Mouse (Mus musculus): ENCODE data around the gene Tanc2. TPM values are rescaled to one million over a fixed set of nuclear protein-coding genes. Genes with fewer than 3 reads are reported as not detected.
A peak's percentile ranks its signal among the peaks of the same experiment; 100 is the strongest.

Gene Tanc2
- 3.4 and 4.4 TPM in 2 replicates for polyA plus RNA-seq (2016; fragmentation: Nextera tagmentation; extraction: Ambion mirVana)

GRCm38 (mm10) chr11:105589877-105590641 is at the start of gene Tanc2:
Tanc2 (plus strand) TSS chr11:105589986.
- no peaks in the 10 kb centered on the region for H3K36me3 ChIP-seq
- ATAC-seq, result peak; percentile 30; the same call in 1 of the 2 replicates
- H3K9me3 ChIP-seq (replicated peaks), result no peaks in the 10 kb centered on the region
- H3K9ac ChIP-seq, result peak within 1 kb of the TSS; percentile 94
- peak within 1 kb of the TSS; percentile 100 for H3K4me2 ChIP-seq
- H3K4me1 ChIP-seq, result peaks cover 31% of the 10 kb centered on the region
- peak within 1 kb of the TSS; percentile 81 for H3K27ac ChIP-seq
- under 1% methylated on average over 86 of the region's 87 CpGs for WGBS (ENCODE audit: insufficient replicate concordance)
- peak within 1 kb of the TSS; percentile 87 for H3K4me3 ChIP-seq
- no peaks in the 10 kb centered on the region for H3K27me3 ChIP-seq (replicated peaks)

DNA sequence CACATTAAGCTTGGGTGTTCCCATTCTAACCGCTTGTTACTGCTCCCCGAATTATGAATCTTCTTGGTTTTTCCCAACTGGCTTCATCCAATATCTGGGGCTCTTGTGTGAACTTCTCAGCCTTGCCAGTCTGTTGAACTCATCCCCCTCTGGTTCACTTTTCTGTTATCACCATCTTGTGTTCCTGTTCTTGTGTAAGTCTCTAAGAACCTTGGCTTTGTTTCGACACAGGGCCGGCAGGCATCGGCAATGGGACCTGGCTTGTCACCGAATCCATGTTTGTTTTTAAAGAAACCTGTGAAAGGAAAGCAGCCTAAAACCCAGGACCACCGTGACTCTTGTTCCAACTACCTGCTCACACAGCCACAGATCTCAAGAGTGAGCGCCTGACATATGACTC is 49.0 kb upstream of the Tanc2 start:
- 71% methylated on average over 8 of the region's 8 CpGs for WGBS (ENCODE audit: insufficient replicate concordance)
- no peaks in the 10 kb centered on the region for H3K4me1 ChIP-seq
- no peak overlapping the region for H3K4me3 ChIP-seq
- no peaks in the 10 kb centered on the region for H3K9me3 ChIP-seq (replicated peaks)
- no peak for ATAC-seq
- H3K36me3 ChIP-seq, result no peaks in the 10 kb centered on the region
- H3K9ac ChIP-seq, result no peak overlapping the region
- H3K4me2 ChIP-seq, result no peak overlapping the region
- no peak overlapping the region for H3K27ac ChIP-seq
- peaks cover 4% of the 10 kb centered on the region; the same call in 1 of the 2 replicates for H3K27me3 ChIP-seq (replicated peaks)

- H3K36me3 ChIP-seq, result no peaks in the 10 kb centered on the region
- peaks cover 4% of the 10 kb centered on the region; the same call in 1 of the 2 replicates for H3K27me3 ChIP-seq (replicated peaks)
- WGBS (ENCODE audit: insufficient replicate concordance), result 71% methylated on average over 4 of the region's 4 CpGs
- no peak overlapping the region for H3K27ac ChIP-seq
- ATAC-seq, result no peak
- H3K9ac ChIP-seq, result no peak overlapping the region
- no peaks in the 10 kb centered on the region for H3K4me1 ChIP-seq
- no peaks in the 10 kb centered on the region for H3K9me3 ChIP-seq (replicated peaks)
- no peak overlapping the region for H3K4me2 ChIP-seq
- H3K4me3 ChIP-seq, result no peak overlapping the region
Observed at GRCm38 (mm10) chr11:105541366-105541765, 48.4 kb upstream of the Tanc2 start.

DNA sequence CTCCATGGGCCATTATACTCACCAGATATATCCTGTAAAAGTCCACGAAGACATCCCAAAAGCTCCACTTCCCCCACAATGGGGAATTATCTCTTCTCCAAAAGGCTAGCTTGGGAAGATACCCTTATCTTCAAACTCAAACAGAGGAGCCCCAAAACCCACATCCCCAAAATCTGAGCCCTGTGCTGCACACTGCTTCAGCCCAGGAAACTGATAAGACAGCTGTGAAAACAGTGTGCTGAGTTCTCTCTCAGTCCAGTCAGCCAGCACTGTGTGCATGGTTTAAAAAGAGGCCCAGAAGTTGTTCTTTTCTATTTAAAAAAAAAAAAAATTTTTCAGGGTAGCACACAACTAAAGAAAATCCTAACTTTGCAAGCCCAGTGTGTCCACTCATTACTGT is 47.7 kb upstream of the Tanc2 start:
- H3K4me3 ChIP-seq, result no peak overlapping the region
- H3K4me2 ChIP-seq, result no peak overlapping the region
- whole genome bisulfite sequencing (ENCODE audit: insufficient replicate concordance), result 7% methylated on average over 1 of the region's 1 CpGs
- ATAC-seq, result no peak
- H3K27me3 ChIP-seq (replicated peaks), result peaks cover 4% of the 10 kb centered on the region; the same call in 1 of the 2 replicates
- H3K9ac ChIP-seq, result no peak overlapping the region
- H3K27ac ChIP-seq, result no peak overlapping the region
- no peaks in the 10 kb centered on the region for H3K36me3 ChIP-seq
- no peaks in the 10 kb centered on the region for H3K4me1 ChIP-seq
- no peaks in the 10 kb centered on the region for H3K9me3 ChIP-seq (replicated peaks)

- no peaks in the 10 kb centered on the region for H3K36me3 ChIP-seq
- 46% methylated on average over 8 of the region's 8 CpGs for WGBS (ENCODE audit: insufficient replicate concordance)
- H3K27ac ChIP-seq, result no peak overlapping the region
- H3K4me2 ChIP-seq, result no peak overlapping the region
- peaks cover 12% of the 10 kb centered on the region; the same call in 1 of the 2 replicates for H3K27me3 ChIP-seq (replicated peaks)
- no peak overlapping the region for H3K4me3 ChIP-seq
- no peak for ATAC-seq
- 0 out of 2 replicates have a peak, but pooled peaks cover 3% of the 10 kb centered on the region for H3K4me1 ChIP-seq
- no peaks in the 10 kb centered on the region for H3K9me3 ChIP-seq (replicated peaks)
- no peak overlapping the region for H3K9ac ChIP-seq
Observed at GRCm38 (mm10) chr11:105545801-105546200, 44.0 kb upstream of the Tanc2 start.

DNA sequence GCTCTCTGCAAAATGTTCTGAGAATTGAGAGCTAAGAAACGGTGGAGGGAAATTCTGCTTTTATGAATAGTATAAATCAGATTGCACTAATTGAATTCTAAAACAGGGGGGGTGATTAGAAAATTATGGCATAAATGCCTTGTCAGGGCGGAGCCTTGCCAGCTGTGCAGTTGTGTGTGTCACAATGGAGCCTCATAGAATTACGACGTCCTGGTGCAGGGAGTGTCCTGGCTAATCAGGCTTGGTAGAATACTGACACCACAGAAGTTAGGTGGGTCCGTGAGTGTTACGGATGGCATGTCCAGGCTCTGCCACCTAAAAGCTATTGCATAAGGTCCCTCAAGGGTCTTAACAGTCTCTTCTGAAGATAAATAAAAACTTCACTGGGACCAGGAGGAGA is 43.4 kb upstream of the Tanc2 start:
- Histone ChIP-seq H3K4me3 (no peak overlapping the region), H3K9ac (no peak overlapping the region), H3K27ac (no peak overlapping the region), H3K9me3 (replicated peaks) (no peaks in the 10 kb centered on the region), H3K4me2 (no peak overlapping the region), H3K4me1 (0 out of 2 replicates have a peak, but pooled peaks cover 3% of the 10 kb centered on the region), H3K27me3 (replicated peaks) (peaks cover 12% of the 10 kb centered on the region; the same call in 1 of the 2 replicates), H3K36me3 (no peaks in the 10 kb centered on the region)
- no peak for ATAC-seq
- 54% methylated on average over 6 of the region's 6 CpGs for WGBS (ENCODE audit: insufficient replicate concordance)

GRCm38 (mm10) chr11:105548383-105548782 is 41.4 kb upstream of the Tanc2 start:
- Histone ChIP-seq H3K27me3 (replicated peaks) (peaks cover 16% of the 10 kb centered on the region; the same call in 1 of the 2 replicates), H3K27ac (no peak overlapping the region), H3K9ac (no peak overlapping the region), H3K4me2 (no peak overlapping the region), H3K36me3 (no peaks in the 10 kb centered on the region), H3K4me1 (0 out of 2 replicates have a peak, but pooled peaks cover 3% of the 10 kb centered on the region), H3K9me3 (replicated peaks) (no peaks in the 10 kb centered on the region), H3K4me3 (no peak overlapping the region)
- 65% methylated on average over 6 of the region's 6 CpGs for WGBS (ENCODE audit: insufficient replicate concordance)
- no peak for ATAC-seq

DNA sequence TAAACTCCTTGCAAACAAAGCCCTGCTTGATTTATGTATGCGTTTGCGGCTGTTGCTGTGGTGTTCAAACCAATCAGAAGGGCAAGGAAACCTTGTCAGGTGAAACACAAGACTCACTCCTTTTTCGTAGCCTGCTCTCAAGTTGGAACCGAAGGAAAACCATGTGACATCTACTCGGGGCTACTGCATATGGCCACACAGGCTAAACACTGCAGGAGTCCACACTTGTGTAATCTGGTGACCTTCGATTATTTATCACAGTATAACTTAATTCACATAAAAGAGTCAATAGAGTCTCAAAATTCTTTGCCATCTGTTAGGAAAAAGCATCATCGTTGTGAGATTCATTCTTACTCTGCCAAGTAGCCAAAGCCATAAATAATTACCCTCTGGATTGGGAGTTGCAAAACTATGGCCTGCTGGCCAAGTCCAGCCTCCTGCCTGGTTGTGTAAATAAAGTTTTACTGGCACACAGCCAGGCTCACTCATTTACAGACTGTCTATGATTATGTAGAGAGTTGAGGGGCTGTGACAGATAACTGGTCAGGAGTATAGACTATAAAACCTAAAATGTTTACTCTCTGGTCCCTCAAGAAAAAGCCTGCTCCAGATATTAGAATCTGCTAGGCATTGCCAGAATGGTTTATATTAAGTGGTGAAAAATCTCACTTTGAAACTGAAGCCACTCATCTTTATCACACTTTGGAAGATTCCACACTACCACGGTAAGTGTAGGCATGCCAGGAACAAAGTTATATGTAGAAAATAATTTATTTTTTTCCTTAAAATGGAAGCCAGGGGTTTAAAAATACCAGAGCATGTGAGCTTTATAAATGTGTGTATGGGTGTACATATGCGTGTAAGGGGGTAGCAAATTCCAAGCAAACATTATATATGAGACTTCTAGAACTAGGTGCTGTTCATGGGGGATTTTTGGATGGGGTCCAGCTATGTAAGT is 40.3 kb upstream of the Tanc2 start:
- Histone ChIP-seq H3K27me3 (replicated peaks) (peaks cover 14% of the 10 kb centered on the region; the same call in 1 of the 2 replicates), H3K4me2 (no peak overlapping the region), H3K36me3 (no peaks in the 10 kb centered on the region), H3K4me3 (no peak overlapping the region), H3K9me3 (replicated peaks) (no peaks in the 10 kb centered on the region), H3K4me1 (0 out of 2 replicates have a peak, but pooled peaks cover 3% of the 10 kb centered on the region), H3K27ac (no peak overlapping the region), H3K9ac (no peak overlapping the region)
- WGBS (ENCODE audit: insufficient replicate concordance), result 65% methylated on average over 9 of the region's 9 CpGs
- ATAC-seq, result no peak

DNA sequence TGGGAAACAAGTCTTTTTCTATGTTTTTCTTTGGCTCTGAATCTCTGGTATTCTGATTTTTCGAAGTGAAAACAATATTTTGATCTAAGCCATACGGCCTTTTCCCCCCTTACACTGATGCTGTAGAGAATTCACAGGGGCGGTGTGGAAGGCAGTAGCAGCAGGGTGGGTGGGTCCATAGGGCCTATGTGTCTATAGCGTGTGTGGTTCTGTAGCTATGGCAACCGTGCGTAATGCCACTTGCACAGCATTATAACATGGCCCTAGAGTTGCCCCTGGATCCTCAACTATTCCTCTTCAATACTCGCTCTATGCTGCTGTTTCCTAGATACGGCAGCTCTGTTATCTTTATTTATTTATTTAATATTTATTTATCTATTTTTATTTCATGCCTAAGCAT is 32.5 kb upstream of the Tanc2 start:
- no peak overlapping the region for H3K4me3 ChIP-seq
- peaks cover 13% of the 10 kb centered on the region; the same call in 1 of the 2 replicates for H3K27me3 ChIP-seq (replicated peaks)
- no peak overlapping the region for H3K4me2 ChIP-seq
- H3K27ac ChIP-seq, result no peak overlapping the region
- 73% methylated on average over 8 of the region's 8 CpGs for WGBS (ENCODE audit: insufficient replicate concordance)
- H3K9me3 ChIP-seq (replicated peaks), result no peaks in the 10 kb centered on the region
- H3K9ac ChIP-seq, result no peak overlapping the region
- H3K36me3 ChIP-seq, result no peaks in the 10 kb centered on the region
- ATAC-seq, result no peak
- peaks cover 16% of the 10 kb centered on the region for H3K4me1 ChIP-seq

DNA sequence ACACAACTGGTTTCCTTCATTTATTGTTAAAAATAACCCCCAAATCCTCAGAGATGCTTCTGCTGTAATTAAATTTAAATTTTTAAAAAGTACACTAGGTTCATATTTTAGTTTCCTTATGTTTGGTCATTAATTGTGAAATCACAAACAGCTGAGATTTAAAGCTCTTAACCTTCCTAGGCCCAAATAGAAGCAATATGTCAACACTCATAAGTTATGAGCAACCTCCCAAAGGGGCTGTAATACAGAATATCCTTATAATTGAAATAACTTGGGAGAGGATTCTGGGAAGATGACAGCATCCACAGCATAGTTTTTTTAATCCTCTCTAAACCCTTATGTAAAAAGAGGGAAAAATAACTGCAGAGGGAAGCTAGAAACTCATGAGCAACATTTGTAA is 31.7 kb upstream of the Tanc2 start:
- no peak overlapping the region for H3K9ac ChIP-seq
- H3K36me3 ChIP-seq, result no peaks in the 10 kb centered on the region
- H3K4me1 ChIP-seq, result peaks cover 16% of the 10 kb centered on the region
- peaks cover 13% of the 10 kb centered on the region; the same call in 1 of the 2 replicates for H3K27me3 ChIP-seq (replicated peaks)
- no peak overlapping the region for H3K4me3 ChIP-seq
- no peak for ATAC-seq
- H3K27ac ChIP-seq, result no peak overlapping the region; the same call in 1 of the 2 replicates
- no peaks in the 10 kb centered on the region for H3K9me3 ChIP-seq (replicated peaks)
- H3K4me2 ChIP-seq, result no peak overlapping the region

- peak overlapping the region; percentile 72 for H3K27ac ChIP-seq
- H3K4me2 ChIP-seq, result peak overlapping the region; percentile 36
Observed at GRCm38 (mm10) chr11:105558803-105559505, 30.8 kb upstream of the Tanc2 start.

More at GRCm38 (mm10) chr11:105558803-105559505, 30.8 kb upstream of the Tanc2 start:
- no peaks in the 10 kb centered on the region for H3K9me3 ChIP-seq (replicated peaks)
- no peak overlapping the region for H3K4me3 ChIP-seq
- H3K4me1 ChIP-seq, result peaks cover 16% of the 10 kb centered on the region
- 39% methylated on average over 6 of the region's 6 CpGs for WGBS (ENCODE audit: insufficient replicate concordance)
- ATAC-seq, result peak; percentile 99
- H3K36me3 ChIP-seq, result no peaks in the 10 kb centered on the region
- peaks cover 12% of the 10 kb centered on the region; the same call in 1 of the 2 replicates for H3K27me3 ChIP-seq (replicated peaks)
- peak overlapping the region; percentile 7; the same call in 1 of the 2 replicates for H3K9ac ChIP-seq

Measured in liver, embryonic 12.5 days (tissue).